Comparison of ENCODE assay signal across 8 mouse cellular contexts in the genomic region with DNA sequence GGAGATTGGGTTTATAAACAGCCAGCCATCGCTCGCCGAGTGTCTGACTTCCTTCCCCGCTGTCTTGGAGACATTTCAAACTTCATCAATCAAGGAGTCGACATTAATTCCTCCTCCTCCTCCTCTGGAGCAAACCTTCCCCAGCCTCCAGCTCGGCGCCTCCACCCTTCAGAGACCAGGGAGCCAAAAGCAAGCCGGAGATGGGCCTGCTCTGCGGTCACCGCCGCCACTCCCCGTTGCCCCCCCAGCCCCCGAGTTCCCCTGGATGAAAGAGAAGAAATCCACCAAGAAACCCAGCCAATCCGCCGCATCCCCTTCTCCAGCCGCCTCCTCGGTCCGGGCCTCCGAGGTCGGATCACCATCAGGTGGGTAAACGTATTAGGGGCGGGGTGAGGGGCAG. TPM values are rescaled to one million over a fixed set of nuclear protein-coding genes. Genes with fewer than 3 reads are reported as not detected.
DNase-seq lines count a peak whose midpoint lies in the region; ATAC-seq and TF ChIP-seq lines count a peak whose summit lies in the region.
"Had no signal": no experiment of that assay in that cellular context is flagged by ENCODE, and none has a peak within 500 bp of the region (broad histone marks: within the 10 kb centered on the region; RNA-seq: fewer than 3 reads in every experiment).

No protein-coding gene starts in this region.

- no peaks in the 10 kb centered on the region for H3K9me3 ChIP-seq in embryonic facial prominence, embryonic 14.5 days (ENCODE audit: control insufficient read depth, low read length)

- under 1% methylated on average over 22 of the region's 22 CpGs for WGBS in embryonic facial prominence, embryonic 14.5 days
- WGBS in cerebellum, adult 2 months: 2% methylated on average over 22 of the region's 22 CpGs

- peaks cover 93% of the 10 kb centered on the region for H3K27me3 ChIP-seq in embryonic facial prominence, embryonic 14.5 days (replicated peaks; ENCODE audit: control insufficient read depth, insufficient read depth, low read length)
- H3K27me3 ChIP-seq in cerebellum, adult 2 months (ENCODE audit: control insufficient read depth, insufficient read depth, low read length): peaks cover 14% of the 10 kb centered on the region

- DNase-seq in adrenal gland, postnatal 25 days: peak; percentile 72
- DNase-seq in embryonic facial prominence, embryonic 14.5 days (ENCODE audit: low spot score): peak; percentile 17
- DNase-seq in kidney, postnatal 10 days: peak; percentile 83
- peak; percentile 78 for DNase-seq in lung, postnatal 36 days
- no peak for DNase-seq in cerebellum, postnatal 36 days
- DNase-seq in cerebellum, adult 2 months: no peak

- H3K27ac ChIP-seq in embryonic facial prominence, embryonic 14.5 days (replicated peaks; ENCODE audit: low read depth, low read length): peak overlapping the region; percentile 67; the same call in 1 of the 2 replicates
- H3K27ac ChIP-seq in cerebellum, adult 2 months (ENCODE audit: insufficient read depth, low read length): no peak overlapping the region

- TF ChIP-seq POLR2A in cerebellum, adult 2 months (IDR thresholded peaks at IDR 0.05; ENCODE audit: borderline replicate concordance, insufficient read depth, low read length): no peak

- H3K4me1 ChIP-seq in embryonic facial prominence, embryonic 14.5 days (ENCODE audit: control insufficient read depth, insufficient read depth, low read length): no peaks in the 10 kb centered on the region
- no peaks in the 10 kb centered on the region for H3K4me1 ChIP-seq in cerebellum, adult 2 months (ENCODE audit: control insufficient read depth, insufficient read depth, low read length)

- no peaks in the 10 kb centered on the region for H3K36me3 ChIP-seq in embryonic facial prominence, embryonic 14.5 days (ENCODE audit: control insufficient read depth, insufficient read depth, low read length)

- peak overlapping the region; percentile 62; the same call in 1 of the 2 replicates for H3K9ac ChIP-seq in embryonic facial prominence, embryonic 14.5 days (ENCODE audit: low read depth, low read length)

- H3K4me2 ChIP-seq in embryonic facial prominence, embryonic 14.5 days (ENCODE audit: low read depth, low read length): peak overlapping the region; percentile 50; the same call in 1 of the 2 replicates

- TF ChIP-seq CTCF in cerebellum, adult 2 months (IDR thresholded peaks at IDR 0.05; ENCODE audit: borderline replicate concordance, insufficient read depth, low read depth, low read length): no peak

- ATAC-seq in embryonic facial prominence, embryonic 14.5 days (ENCODE audit: low read depth): no peak
- ATAC-seq in activated CD4-positive, CD25-positive, alpha-beta regulatory T cell, adult 4 months: no peak

- H3K4me3 ChIP-seq in embryonic facial prominence, embryonic 14.5 days (ENCODE audit: low read depth, low read length): peak overlapping the region; percentile 37
- H3K4me3 ChIP-seq in cerebellum, adult 2 months (replicated peaks; ENCODE audit: insufficient read depth, low read depth, low read length): no peak overlapping the region

RNA-seq across cellular contexts. Expression of a gene that starts 1.5 kb away (rescaled TPM):
- 24.0 and 25.6 TPM in 2 replicates for total RNA-seq in adrenal gland, postnatal 25 days (2021)
- polyA plus RNA-seq in embryonic facial prominence, embryonic 14.5 days (2014; fragmentation: Nextera tagmentation; extraction: Ambion mirVana): 7.5 and 8.9 TPM in 2 replicates
- polyA plus RNA-seq in cerebellum, adult 2 months (2012; rRNA removed): 4.2 and 4.7 TPM in 2 replicates
- polyA plus RNA-seq in activated CD4-positive, CD25-positive, alpha-beta regulatory T cell, adult 4 months (2017; shearing (Covaris generic)): not detected
- total RNA-seq: neutrophil, adult 5-6 weeks had no signal

RNA-seq across cellular contexts. Expression of a gene that starts 13.7 kb away (rescaled TPM):
- not detected in 2 replicates for total RNA-seq in adrenal gland, postnatal 25 days (2021)
- 0.13 TPM in 1 of 2 replicates, not detected in the other for polyA plus RNA-seq in embryonic facial prominence, embryonic 14.5 days (2014; fragmentation: Nextera tagmentation; extraction: Ambion mirVana)
- 0.06 TPM in 1 of 2 replicates, not detected in the other for polyA plus RNA-seq in cerebellum, adult 2 months (2012; rRNA removed)
- not detected for polyA plus RNA-seq in activated CD4-positive, CD25-positive, alpha-beta regulatory T cell, adult 4 months (2017; shearing (Covaris generic))
- total RNA-seq: neutrophil, adult 5-6 weeks had no signal

RNA-seq across cellular contexts. Expression of a gene that starts 28.7 kb away (rescaled TPM):
- 33.0 and 40.1 TPM in 2 replicates for total RNA-seq in adrenal gland, postnatal 25 days (2021)
- 0.81 and 1.1 TPM in 2 replicates for polyA plus RNA-seq in embryonic facial prominence, embryonic 14.5 days (2014; fragmentation: Nextera tagmentation; extraction: Ambion mirVana)
- polyA plus RNA-seq in cerebellum, adult 2 months (2012; rRNA removed): 5.4 and 5.5 TPM in 2 replicates
- not detected for polyA plus RNA-seq in activated CD4-positive, CD25-positive, alpha-beta regulatory T cell, adult 4 months (2017; shearing (Covaris generic))

RNA-seq across cellular contexts. Expression of a gene that starts 33.8 kb away (rescaled TPM):
- 27.6 and 31.5 TPM in 2 replicates for total RNA-seq in adrenal gland, postnatal 25 days (2021)
- polyA plus RNA-seq in embryonic facial prominence, embryonic 14.5 days (2014; fragmentation: Nextera tagmentation; extraction: Ambion mirVana): 0.62 and 0.70 TPM in 2 replicates
- polyA plus RNA-seq in cerebellum, adult 2 months (2012; rRNA removed): 1.5 TPM in 2 replicates
- polyA plus RNA-seq in activated CD4-positive, CD25-positive, alpha-beta regulatory T cell, adult 4 months (2017; shearing (Covaris generic)): 1 to 10 TPM in 1 of 2 experiments, under 1 TPM in 1; 0.98 to 1.1 TPM

RNA-seq across cellular contexts. Expression of a gene that starts 48.7 kb away (rescaled TPM):
- total RNA-seq in adrenal gland, postnatal 25 days (2021): 36.5 and 36.8 TPM in 2 replicates
- polyA plus RNA-seq in embryonic facial prominence, embryonic 14.5 days (2014; fragmentation: Nextera tagmentation; extraction: Ambion mirVana): 1.8 and 2.4 TPM in 2 replicates
- polyA plus RNA-seq in cerebellum, adult 2 months (2012; rRNA removed): 6.8 and 9.3 TPM in 2 replicates
- polyA plus RNA-seq in activated CD4-positive, CD25-positive, alpha-beta regulatory T cell, adult 4 months (2017; shearing (Covaris generic)): not detected
- total RNA-seq: neutrophil, adult 5-6 weeks had no signal

Comparison
In these comparisons a context has a peak if more than half of its experiments do, and no peak if none do; other contexts are left out.
1. DNase-seq: peak in adrenal gland, postnatal 25 days (single experiment), embryonic facial prominence, embryonic 14.5 days (single experiment), kidney, postnatal 10 days (single experiment) and lung, postnatal 36 days (single experiment); none in cerebellum, postnatal 36 days (0 of 2) and cerebellum, adult 2 months (0 of 2).